In the genomic region with DNA sequence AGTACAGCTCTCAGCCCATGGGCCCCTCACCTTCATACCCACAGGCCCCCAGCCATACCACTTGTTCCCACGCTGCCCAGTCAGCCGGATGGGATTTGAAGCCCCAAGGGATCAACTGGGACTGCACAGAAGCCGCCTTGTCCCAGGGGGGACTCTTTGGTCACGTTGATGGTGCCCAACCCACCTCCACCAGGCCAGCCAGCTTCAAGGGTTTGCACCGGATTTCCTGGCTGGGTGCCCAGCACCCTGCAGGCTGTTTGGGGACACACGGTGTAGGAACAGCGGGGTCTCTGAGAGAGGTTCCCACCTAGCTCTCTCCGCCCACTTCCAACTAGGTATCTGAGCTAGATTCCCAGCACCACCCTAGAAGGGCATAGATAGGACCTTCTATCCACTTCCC, we compare ENCODE assay signal across 31 mouse cellular contexts. TPM values are rescaled to one million over a fixed set of nuclear protein-coding genes. Genes with fewer than 3 reads are reported as not detected.
DNase-seq lines count a peak whose midpoint lies in the region; ATAC-seq and TF ChIP-seq lines count a peak whose summit lies in the region.
"Had no signal": no experiment of that assay in that cellular context is flagged by ENCODE, and none has a peak within 500 bp of the region (broad histone marks: within the 10 kb centered on the region; RNA-seq: fewer than 3 reads in every experiment).

No protein-coding gene starts in this region.

- intact Hi-C loops in heart, postnatal 25 days (cut with DNase I) = no loop called here

- no peak overlapping the region for H3K9ac ChIP-seq in lung, postnatal 0 days (replicated peaks; ENCODE audit: low read depth)
- H3K9ac ChIP-seq: forebrain, embryonic 12.5 days; heart, embryonic 13.5 days; hindbrain, embryonic 13.5 days; lung, embryonic 14.5 days; midbrain, embryonic 15.5 days; neural tube, embryonic 12.5 days had no signal

- no peak for TF ChIP-seq CTCF in layer of hippocampus, adult 2 months (conservative IDR thresholded peaks at IDR 0.05)
- no peak for TF ChIP-seq CTCF in lung, postnatal 0 days (IDR thresholded peaks at IDR 0.05)

- no peak overlapping the region for H3K4me3 ChIP-seq in layer of hippocampus, adult 2 months
- no peak overlapping the region for H3K4me3 ChIP-seq in lung, postnatal 0 days (ENCODE audit: low read depth, low read length)
- H3K4me3 ChIP-seq: embryonic facial prominence, embryonic 13.5 days; forebrain, embryonic 12.5 days; heart, embryonic 13.5 days; hindbrain, embryonic 13.5 days; liver, embryonic 12.5 days; midbrain, embryonic 15.5 days; neural tube, embryonic 12.5 days had no signal

- H3K4me2 ChIP-seq in lung, postnatal 0 days (replicated peaks; ENCODE audit: low read depth, low read length) = no peak overlapping the region
- H3K4me2 ChIP-seq: embryonic facial prominence, embryonic 13.5 days; forebrain, embryonic 12.5 days; heart, embryonic 13.5 days; hindbrain, embryonic 13.5 days; liver, embryonic 12.5 days; lung, embryonic 14.5 days; midbrain, embryonic 15.5 days; neural tube, embryonic 12.5 days had no signal

- 55% methylated on average over 8 of the region's 8 CpGs for WGBS in lung, postnatal 0 days

- no peaks in the 10 kb centered on the region for H3K9me3 ChIP-seq in lung, postnatal 0 days (ENCODE audit: low read length)
- H3K9me3 ChIP-seq: embryonic facial prominence, embryonic 13.5 days; forebrain, embryonic 12.5 days; heart, embryonic 13.5 days; hindbrain, embryonic 13.5 days; liver, embryonic 12.5 days; midbrain, embryonic 15.5 days; neural tube, embryonic 12.5 days had no signal

- ATAC-seq in lung, postnatal 0 days = peak; percentile 47; the same call in 1 of the 2 replicates
- 0 out of 2 replicates have a peak, but pooled peaks have one; percentile 31 for ATAC-seq in erythroid progenitor cell, adult 5-6 weeks (replicated peaks; ENCODE audit: low FRiP score, poor library complexity, severe bottlenecking)
- ATAC-seq: intestine, embryonic 16.5 days; liver, embryonic 12.5 days; midbrain, embryonic 15.5 days had no signal

- no peaks in the 10 kb centered on the region for H3K36me3 ChIP-seq in lung, postnatal 0 days (ENCODE audit: insufficient read depth, low read length)
- H3K36me3 ChIP-seq: embryonic facial prominence, embryonic 13.5 days; forebrain, embryonic 12.5 days; heart, embryonic 13.5 days; hindbrain, embryonic 13.5 days; liver, embryonic 12.5 days; midbrain, embryonic 15.5 days; neural tube, embryonic 12.5 days had no signal

- no peaks in the 10 kb centered on the region for H3K4me1 ChIP-seq in lung, postnatal 0 days (ENCODE audit: insufficient read depth, low read depth, low read length)
- H3K4me1 ChIP-seq: midbrain, embryonic 15.5 days; neural tube, embryonic 12.5 days had no signal

- peak; percentile 89 for DNase-seq in heart, adult 11 months
- DNase-seq in heart, postnatal 25 days (ENCODE audit: low spot score) = no peak
- DNase-seq in layer of hippocampus, adult 2 months (ENCODE audit: low spot score in 2 of 2) = no peak
- DNase-seq in layer of hippocampus, adult 8-10 months (ENCODE audit: low spot score in 2 of 2) = no peak
- no peak for DNase-seq in lung, postnatal 0 days (ENCODE audit: low spot score)
- no peak for DNase-seq in lung, postnatal 4 days
- DNase-seq in urinary bladder, adult 2 months (ENCODE audit: low spot score) = no peak
- DNase-seq: adrenal gland, postnatal 25 days; cerebellum, adult 11-12 months; cerebellum, adult 9-11 months; gastrocnemius, postnatal 14 days; heart, postnatal 10 days; kidney, postnatal 14 days; left cerebral cortex, postnatal 4 days; lung, embryonic 14.5 days; thymus, adult 2 months; thymus, postnatal 4 days had no signal

- no peak for TF ChIP-seq EP300 in lung, postnatal 0 days (IDR thresholded peaks at IDR 0.05)

- peak overlapping the region; percentile 68; the same call in 1 of the 2 replicates for H3K27ac ChIP-seq in layer of hippocampus, adult 2 months
- no peak overlapping the region for H3K27ac ChIP-seq in lung, postnatal 0 days (ENCODE audit: low read length)
- H3K27ac ChIP-seq: forebrain, embryonic 12.5 days; hindbrain, embryonic 13.5 days; liver, embryonic 12.5 days; midbrain, embryonic 15.5 days; neural tube, embryonic 12.5 days had no signal

- H3K27me3 ChIP-seq in lung, postnatal 0 days (replicated peaks; ENCODE audit: insufficient read depth, low read length) = no peaks in the 10 kb centered on the region
- H3K27me3 ChIP-seq: embryonic facial prominence, embryonic 13.5 days; forebrain, embryonic 12.5 days; heart, embryonic 13.5 days; hindbrain, embryonic 13.5 days; midbrain, embryonic 15.5 days; neural tube, embryonic 12.5 days had no signal

RNA-seq across cellular contexts. Expression of a gene that starts 48.4 kb away (rescaled TPM):
- under 1 TPM; 0.18 to 0.34 TPM for total RNA-seq in heart, postnatal 25 days (2021)
- under 1 TPM; 0.51 to 0.79 TPM for total RNA-seq in layer of hippocampus, adult 2 months (2021)
- under 1 TPM in 3 of 4 experiments, not detected in 1; 0.23 to 0.43 (median 0.25) TPM for total RNA-seq in layer of hippocampus, adult 8-10 months (2022)
- polyA plus RNA-seq in lung, postnatal 0 days (2015; fragmentation: Nextera tagmentation; extraction: Ambion mirVana) = 0.99 TPM in 1 of 2 replicates, not detected in the other
- not detected in 2 replicates for total RNA-seq in erythroid progenitor cell, adult 5-6 weeks (2015; ENCODE audit: low replicate concordance)
- total RNA-seq in erythroid progenitor cell, adult 5-6 weeks (2017; ENCODE audit: low replicate concordance) = not detected in 2 replicates
- polyA plus RNA-seq in urinary bladder, adult 2 months (2012; rRNA removed) = 0.08 and 0.27 TPM in 2 replicates
- total RNA-seq: adrenal gland, adult 18-20 months; adrenal gland, postnatal 25 days; common myeloid progenitor, adult 5-6 weeks; granulocyte monocyte progenitor cell, adult 5-6 weeks; left cerebral cortex, postnatal 4 days had no signal
- polyA plus RNA-seq: embryonic facial prominence, embryonic 13.5 days; forebrain, embryonic 12.5 days; heart, embryonic 13.5 days; hindbrain, embryonic 13.5 days; intestine, embryonic 16.5 days; kidney, embryonic 14.5 days; limb, embryonic 14.5 days; liver, embryonic 12.5 days; lung, embryonic 14.5 days; midbrain, embryonic 15.5 days; neural tube, embryonic 12.5 days had no signal
